Comparison of ENCODE assay signal across 22 mouse cellular contexts in genomic region chr12:70851342-70851960, GRCm38 (mm10). TPM values are rescaled to one million over a fixed set of nuclear protein-coding genes. Genes with fewer than 3 reads are reported as not detected.
A peak's percentile ranks its signal among the peaks of the same experiment; 100 is the strongest.
DNase-seq lines count a peak whose midpoint lies in the region; ATAC-seq lines count a peak whose summit lies in the region.
"Had no signal": no experiment of that assay in that cellular context is flagged by ENCODE, and none has a peak within 500 bp of the region (broad histone marks: within the 10 kb centered on the region; RNA-seq: fewer than 3 reads in every experiment).

No protein-coding gene starts in this region.

- no peak overlapping the region for H3K27ac ChIP-seq in hindbrain, embryonic 10.5 days
- H3K27ac ChIP-seq in hindbrain, embryonic 11.5 days (ENCODE audit: low read depth, low read length): no peak overlapping the region
- no peak overlapping the region for H3K27ac ChIP-seq in intestine, embryonic 16.5 days (ENCODE audit: low read length)
- H3K27ac ChIP-seq: intestine, embryonic 15.5 days; midbrain, embryonic 13.5 days had no signal

- no peak overlapping the region for H3K9ac ChIP-seq in hindbrain, embryonic 11.5 days (ENCODE audit: low read depth, low read length)
- no peak overlapping the region for H3K9ac ChIP-seq in intestine, embryonic 16.5 days (ENCODE audit: low read depth, low read length)
- H3K9ac ChIP-seq: intestine, embryonic 15.5 days; midbrain, embryonic 13.5 days had no signal

- 39% methylated on average over 7 of the region's 7 CpGs for WGBS in hindbrain, embryonic 10.5 days
- WGBS in hindbrain, embryonic 11.5 days: 38% methylated on average over 7 of the region's 7 CpGs
- WGBS in intestine, embryonic 16.5 days: 63% methylated on average over 7 of the region's 7 CpGs

- no peak for ATAC-seq in hindbrain, embryonic 11.5 days (ENCODE audit: low FRiP score)
- ATAC-seq in intestine, embryonic 16.5 days: no peak
- ATAC-seq in activated CD4-positive, CD25-positive, alpha-beta regulatory T cell, adult 4 months: no peak
- ATAC-seq: forebrain, embryonic 16.5 days; midbrain, embryonic 13.5 days had no signal

- H3K9me3 ChIP-seq in hindbrain, embryonic 10.5 days: no peaks in the 10 kb centered on the region
- no peaks in the 10 kb centered on the region for H3K9me3 ChIP-seq in hindbrain, embryonic 11.5 days (ENCODE audit: control insufficient read depth, low read length)
- no peaks in the 10 kb centered on the region for H3K9me3 ChIP-seq in intestine, embryonic 16.5 days (ENCODE audit: control insufficient read depth, low read length)
- H3K9me3 ChIP-seq: intestine, embryonic 15.5 days; midbrain, embryonic 13.5 days had no signal

- no peaks in the 10 kb centered on the region for H3K36me3 ChIP-seq in hindbrain, embryonic 10.5 days
- no peaks in the 10 kb centered on the region for H3K36me3 ChIP-seq in hindbrain, embryonic 11.5 days (ENCODE audit: control insufficient read depth, insufficient read depth, low read length)
- no peaks in the 10 kb centered on the region for H3K36me3 ChIP-seq in intestine, embryonic 16.5 days (ENCODE audit: control insufficient read depth, insufficient read depth, low read length)
- H3K36me3 ChIP-seq: intestine, embryonic 15.5 days; midbrain, embryonic 13.5 days had no signal

- DNase-seq in hindbrain, embryonic 10.5 days (ENCODE audit: low spot score): peak; percentile 20
- DNase-seq in hindbrain, embryonic 11.5 days (ENCODE audit: low spot score): no peak
- peak; percentile 91 for DNase-seq in Muller cell, postnatal 12 days (ENCODE audit: inconsistent ontology term)
- peak; percentile 58 for DNase-seq in embryo, embryonic 10.5 days (ENCODE audit: low spot score)
- peak; percentile 73 for DNase-seq in fibroblast of lung, adult 2 months (ENCODE audit: low read depth)
- DNase-seq in cerebellum, adult 11 months: no peak
- DNase-seq: adrenal gland, postnatal 25 days; cerebellum, postnatal 14 days; gastrocnemius, postnatal 14 days; heart, postnatal 4 days; kidney, postnatal 25 days; left cerebral cortex, postnatal 4 days; lung, adult 18-20 months; lung, postnatal 4 days; thymus, adult 2 months had no signal

- no peak overlapping the region for H3K4me2 ChIP-seq in hindbrain, embryonic 11.5 days (replicated peaks; ENCODE audit: low read depth, low read length)
- no peak overlapping the region for H3K4me2 ChIP-seq in intestine, embryonic 16.5 days (ENCODE audit: low read depth, low read length)
- H3K4me2 ChIP-seq: heart, embryonic 11.5 days; intestine, embryonic 15.5 days; midbrain, embryonic 13.5 days had no signal

- H3K27me3 ChIP-seq in hindbrain, embryonic 10.5 days (ENCODE audit: insufficient read depth, poor library complexity, severe bottlenecking): no peaks in the 10 kb centered on the region
- H3K27me3 ChIP-seq in hindbrain, embryonic 11.5 days (ENCODE audit: control insufficient read depth, insufficient read depth, low read length): no peaks in the 10 kb centered on the region
- no peaks in the 10 kb centered on the region for H3K27me3 ChIP-seq in intestine, embryonic 16.5 days (replicated peaks; ENCODE audit: control insufficient read depth, insufficient read depth, low read length)
- H3K27me3 ChIP-seq: intestine, embryonic 15.5 days; midbrain, embryonic 13.5 days had no signal

- peaks cover 32% of the 10 kb centered on the region for H3K4me1 ChIP-seq in hindbrain, embryonic 10.5 days (replicated peaks)
- H3K4me1 ChIP-seq in hindbrain, embryonic 11.5 days (replicated peaks; ENCODE audit: control insufficient read depth, insufficient read depth, low read length): no peaks in the 10 kb centered on the region
- no peaks in the 10 kb centered on the region for H3K4me1 ChIP-seq in intestine, embryonic 16.5 days (ENCODE audit: control insufficient read depth, insufficient read depth, low read length)
- H3K4me1 ChIP-seq: midbrain, embryonic 13.5 days had no signal

- H3K4me3 ChIP-seq in hindbrain, embryonic 10.5 days: no peak overlapping the region
- no peak overlapping the region for H3K4me3 ChIP-seq in hindbrain, embryonic 11.5 days (ENCODE audit: low read depth, low read length)
- no peak overlapping the region for H3K4me3 ChIP-seq in intestine, embryonic 16.5 days (ENCODE audit: low read length)
- H3K4me3 ChIP-seq: erythroblast, embryonic 14.5 days; intestine, embryonic 15.5 days; midbrain, embryonic 13.5 days had no signal

RNA-seq across cellular contexts. Expression of gene Frmd6, which starts 26.1 kb away (rescaled TPM):
- polyA plus RNA-seq in hindbrain, embryonic 10.5 days (2016; fragmentation: Nextera tagmentation; extraction: Ambion mirVana): 16.8 and 19.5 TPM in 2 replicates
- 18.5 and 23.5 TPM in 2 replicates for polyA plus RNA-seq in hindbrain, embryonic 11.5 days (2014; fragmentation: Nextera tagmentation; extraction: Ambion mirVana)
- 11.1 and 11.2 TPM in 2 replicates for polyA plus RNA-seq in intestine, embryonic 16.5 days (2015; fragmentation: Nextera tagmentation; extraction: Ambion mirVana)
- 10 to 100 TPM; 14.2 to 19.3 TPM for polyA plus RNA-seq in activated CD4-positive, CD25-positive, alpha-beta regulatory T cell, adult 4 months (2017; shearing (Covaris generic))

Comparison
In these comparisons a context has a peak if more than half of its experiments do, and no peak if none do; other contexts are left out.
1. DNase-seq: peak in hindbrain, embryonic 10.5 days (single experiment), Muller cell, postnatal 12 days (single experiment), embryo, embryonic 10.5 days (single experiment) and fibroblast of lung, adult 2 months (single experiment); none in hindbrain, embryonic 11.5 days (single experiment) and cerebellum, adult 11 months (single experiment).